Mouse (Mus musculus) erythroid progenitor cell, adult 5-6 weeks (primary cell): ENCODE results near the gene Wdr54. TPM values are rescaled to one million over a fixed set of nuclear protein-coding genes. Genes with fewer than 3 reads are reported as not detected.
A peak's percentile ranks its signal among the peaks of the same experiment; 100 is the strongest.

ENCODE experiments used
- ATAC-seq: replicated peaks from 2 replicates; pipeline ENCODE4 v1.8.0; 2016; ENCODE audit warnings: moderate number of reproducible peaks, mild to moderate bottlenecking, moderate TSS enrichment, inconsistent platforms; ENCODE audit not compliant: poor library complexity, low FRiP score, severe bottlenecking
- total RNA-seq, 2 experiments: library from RNA; stranded (forward) in 1 of 2; stranded (reverse) in 1 of 2; fragments of 150-400 nt in 1 of 2; fragments of 186-747, 209-891 nt in 1 of 2; gene quantifications; 2 replicates each; pipeline versions ENCODE4 v1.2.3 to v1.2.4; 2015 to 2017; ENCODE audit warnings: low replicate concordance in 2 of 2

Wdr54 gene
- total RNA-seq, 2 experiments from 2014 or later, result not detected

DNA sequence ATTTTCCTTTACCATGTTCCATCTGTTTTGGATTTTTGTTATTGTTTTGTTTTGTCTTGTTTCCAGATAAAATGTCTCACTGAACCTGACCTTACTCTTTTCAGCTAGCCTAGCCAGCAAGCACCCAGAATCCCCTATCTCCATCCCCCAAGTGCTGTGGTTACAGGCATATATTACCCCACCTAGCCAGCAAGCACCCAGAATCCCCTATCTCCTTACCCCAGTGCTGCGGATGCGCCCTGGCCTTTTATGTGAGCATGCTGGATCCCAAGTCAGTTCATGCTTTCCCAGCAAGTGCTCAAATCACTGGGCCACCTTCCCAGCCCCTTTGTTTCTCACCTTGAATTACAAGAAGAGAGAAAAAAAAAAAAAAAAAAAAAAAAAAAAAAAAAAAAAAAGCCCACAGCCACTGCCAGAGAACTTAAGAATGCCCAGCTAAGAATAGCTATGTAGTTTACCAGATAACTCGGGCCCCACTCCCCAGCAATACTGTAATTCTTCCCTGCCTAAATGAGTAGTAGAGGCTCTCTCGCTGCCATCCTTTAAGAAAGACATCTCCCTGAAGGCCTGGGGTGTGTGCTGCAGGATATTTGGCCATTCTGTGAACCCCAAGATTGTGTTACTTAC is 44.6 kb downstream of the Wdr54 start:
- ATAC-seq, result no peak

DNA sequence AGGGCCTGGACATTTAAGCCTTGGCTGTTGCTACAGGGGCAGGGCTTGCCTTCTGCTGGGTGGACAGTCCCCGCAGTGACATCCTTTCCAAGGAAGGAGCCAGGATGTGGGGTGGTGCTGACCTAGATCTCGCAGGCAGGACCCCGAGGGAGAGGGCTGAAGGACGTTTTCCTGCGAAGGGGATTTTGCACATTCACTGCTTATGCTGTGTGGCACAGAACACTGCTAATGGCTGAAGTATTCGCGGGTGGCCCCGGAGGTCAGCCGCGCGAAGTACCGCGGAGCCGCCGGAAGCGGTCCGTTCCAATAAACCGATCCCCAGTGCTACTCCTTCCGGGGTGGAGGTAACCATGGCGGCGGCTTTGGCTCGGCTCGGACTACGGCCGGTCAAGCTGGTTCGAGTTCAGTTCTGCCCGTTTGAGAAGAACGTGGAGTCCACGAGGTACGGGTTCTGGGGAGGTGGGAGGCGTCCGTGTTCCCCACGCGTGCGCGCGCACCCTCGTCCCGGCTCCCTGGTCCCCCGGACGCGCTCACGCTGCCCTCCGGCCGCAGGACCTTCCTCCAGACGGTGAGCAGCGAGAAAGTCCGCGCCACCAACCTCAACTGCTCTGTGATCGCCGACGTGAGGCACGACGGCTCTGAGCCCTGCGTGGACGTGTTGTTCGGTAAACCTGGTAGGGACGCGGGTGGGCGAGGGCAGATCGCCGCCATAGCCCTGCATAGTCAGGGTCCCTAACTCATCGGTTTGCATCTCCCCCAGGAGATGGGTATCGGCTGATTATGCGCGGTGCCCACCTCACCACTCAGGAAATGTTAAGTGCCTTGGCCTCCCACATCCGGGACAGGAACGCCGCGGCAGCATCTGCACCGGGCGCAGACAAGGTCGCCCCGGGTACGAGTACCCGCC is 47.2 kb downstream of the Wdr54 start, which contains the start of gene Mrpl53:
Gene Mrpl53, plus strand, starts transcription at position 279 of the 907 bp plus-strand sequence.
- peak; percentile 76 for ATAC-seq

DNA sequence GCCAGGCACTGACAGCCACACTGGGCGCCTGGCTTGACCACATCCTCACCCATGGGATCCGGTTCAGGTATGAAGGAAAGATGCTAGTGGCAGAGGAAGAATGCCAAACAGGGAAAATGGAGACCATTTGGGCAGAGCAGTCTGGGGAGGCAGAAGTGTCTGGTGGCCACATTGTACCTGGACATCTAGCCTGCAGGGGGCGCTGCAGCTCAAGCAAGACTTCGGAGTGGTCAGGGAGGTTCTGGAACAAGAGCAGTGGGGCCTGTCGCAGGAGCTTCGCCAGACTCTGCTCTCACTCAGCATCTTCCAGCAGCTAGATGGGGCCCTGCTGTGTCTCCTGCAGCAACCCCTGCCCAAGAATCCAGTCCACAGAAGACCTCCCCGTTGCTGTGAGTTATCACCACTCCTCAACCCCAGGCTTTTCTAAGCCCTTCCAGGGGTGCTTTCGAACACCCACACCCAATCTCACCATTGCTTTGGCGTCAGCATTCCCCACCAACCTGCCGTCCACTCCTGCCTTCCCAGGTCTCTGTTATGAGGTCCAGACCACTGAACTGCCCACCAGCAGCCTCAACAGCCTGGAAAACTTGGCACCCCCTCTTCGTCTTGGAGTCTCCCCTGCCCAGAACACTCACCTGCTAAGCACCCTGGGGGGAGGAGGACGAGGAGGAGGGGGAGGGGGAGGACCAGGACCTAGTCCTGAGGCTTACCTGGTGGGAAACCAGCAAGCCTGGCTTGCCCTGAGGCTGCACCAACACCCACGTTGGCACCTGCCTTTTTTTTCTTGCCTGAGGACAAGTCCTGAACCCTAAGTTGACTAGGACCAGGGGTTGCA is 48.4 kb downstream of the Wdr54 start:
- ATAC-seq, result peak; percentile 74

DNA sequence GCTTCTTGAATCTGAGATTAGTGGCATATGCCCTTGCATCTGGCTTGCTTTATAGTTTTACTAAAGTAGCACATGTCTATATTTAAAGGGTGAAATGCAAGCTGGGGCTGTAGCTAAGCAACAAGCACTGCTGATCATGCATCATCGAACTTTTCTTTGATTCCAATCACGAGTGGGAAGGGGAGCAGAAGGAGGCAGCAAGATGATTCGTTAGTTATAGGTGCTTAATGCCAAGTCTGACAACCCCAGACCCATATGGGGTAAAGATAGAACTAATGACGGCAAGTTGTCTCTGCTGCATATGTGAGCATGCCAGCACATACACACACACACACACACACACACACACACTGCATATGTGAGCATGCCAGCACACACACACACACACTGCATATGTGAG is 52.0 kb downstream of the Wdr54 start:
- ATAC-seq, result no peak

DNA sequence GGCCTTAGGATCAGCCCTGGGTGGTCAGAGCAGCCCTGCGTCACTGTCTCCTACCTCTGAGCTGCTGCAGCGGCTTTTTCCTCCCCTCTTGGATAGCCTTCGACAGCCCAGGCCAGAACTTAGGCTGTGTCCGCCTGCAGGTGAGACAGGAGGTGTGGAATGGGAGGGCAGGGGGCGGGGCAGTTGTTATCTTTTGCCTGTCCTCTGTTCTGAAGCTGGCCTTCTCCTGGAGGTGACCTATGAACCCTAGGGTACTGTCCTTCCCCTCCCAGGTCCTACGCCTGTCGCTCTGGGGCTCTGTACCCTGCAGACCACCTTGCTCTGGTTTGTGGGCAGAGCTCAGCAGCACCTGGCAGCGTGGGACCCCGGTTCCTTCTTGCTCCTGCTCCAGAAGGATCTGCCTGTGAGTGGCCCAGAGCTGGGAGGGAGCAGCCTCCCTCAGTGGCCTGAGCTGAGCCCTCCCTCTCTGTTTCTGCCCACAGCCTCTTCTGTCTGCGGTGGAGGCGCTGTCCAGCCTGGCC is 53.0 kb downstream of the Wdr54 start:
- no peak for ATAC-seq

DNA sequence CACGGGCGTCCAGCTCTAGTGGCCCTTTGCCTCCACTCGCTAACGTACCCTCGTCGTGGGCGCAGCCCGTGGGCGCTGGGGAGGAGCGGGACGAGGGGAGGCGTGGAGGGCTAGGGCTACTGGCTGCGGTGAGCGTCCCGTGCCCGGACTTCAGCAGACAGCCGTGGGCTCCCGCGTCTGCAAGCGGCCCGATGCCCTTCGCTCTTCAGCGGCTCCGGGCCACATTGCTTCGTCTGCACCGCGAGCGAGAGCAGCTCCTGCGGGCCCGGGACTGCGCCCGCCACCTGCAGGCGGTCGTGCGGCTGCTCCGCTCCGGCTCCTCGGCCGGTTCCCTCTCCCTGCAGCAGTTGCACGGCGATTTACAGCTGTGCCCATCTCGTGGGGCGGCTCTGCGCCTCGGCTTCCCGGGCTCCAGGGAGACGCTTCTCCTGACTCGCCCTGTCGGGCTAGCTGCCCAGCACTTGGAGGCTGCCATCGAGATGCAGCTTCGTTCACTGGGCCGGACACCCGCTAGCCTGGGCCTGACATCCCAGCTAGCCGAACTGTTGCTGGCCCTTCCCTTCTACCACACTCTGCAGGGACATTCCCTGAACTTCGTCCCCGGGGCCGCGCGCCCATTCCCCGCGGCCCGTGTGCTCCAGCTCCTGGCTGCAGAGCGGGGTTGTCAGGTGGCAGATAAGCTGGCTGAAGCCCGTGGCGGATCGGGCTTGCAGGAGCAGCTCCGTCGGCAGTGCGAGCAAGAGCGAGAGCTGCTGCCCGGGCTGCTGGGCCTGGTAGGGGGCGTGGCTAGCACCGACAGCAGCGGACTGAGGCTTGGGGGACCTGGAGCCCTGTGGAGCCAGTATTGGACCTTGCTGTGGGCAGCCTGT is 54.3 kb downstream of the Wdr54 start:
- ATAC-seq, result peak; percentile 82

DNA sequence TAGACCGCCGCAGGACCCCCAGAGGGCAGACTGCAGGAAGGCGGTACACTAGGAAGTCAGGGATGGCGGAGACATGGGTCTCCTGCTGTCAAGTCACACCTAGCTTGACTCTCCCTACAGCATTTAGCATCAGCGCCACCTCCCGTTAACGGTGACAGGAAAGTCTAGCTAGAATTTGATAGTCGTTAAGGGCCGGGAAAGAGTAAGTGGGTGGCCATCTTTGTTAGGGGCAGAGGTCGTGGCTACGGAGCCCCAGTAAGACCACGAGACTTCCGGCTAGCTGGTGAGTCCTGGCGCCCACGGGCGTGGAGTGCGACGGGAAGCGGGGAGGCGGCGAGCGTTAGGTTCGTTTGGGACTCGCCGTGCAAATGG is 54.9 kb downstream of the Wdr54 start, which contains the start of the genes Ccdc142 and Gm42688:
Gene Ccdc142, plus strand, starts transcription at position 286 of the 372 bp plus-strand sequence.
Gene Gm42688, plus strand, starts transcription at position 302 of the 372 bp plus-strand sequence.
- ATAC-seq, result peak; percentile 87

Other genes starting within 250 kb of the Wdr54 start
- gene Sema4f, start 216.6 kb downstream of the Wdr54 start, total RNA-seq (2015; ENCODE audit: low replicate concordance), result not detected in 2 replicates
- 0.39 TPM in 1 of 2 replicates, not detected in the other for gene Sema4f, start 216.6 kb downstream of the Wdr54 start, total RNA-seq (2017; ENCODE audit: low replicate concordance)
- 4.6 and 12.6 TPM in 2 replicates for gene M1ap, start 209.5 kb downstream of the Wdr54 start, total RNA-seq (2015; ENCODE audit: low replicate concordance)
- gene M1ap, start 209.5 kb downstream of the Wdr54 start, total RNA-seq (2017; ENCODE audit: low replicate concordance), result 2.6 and 19.8 TPM in 2 replicates
- gene Dok1, start 122.9 kb downstream of the Wdr54 start, total RNA-seq (2015; ENCODE audit: low replicate concordance), result 20.5 and 27.4 TPM in 2 replicates
- 26.9 and 34.7 TPM in 2 replicates for gene Dok1, start 122.9 kb downstream of the Wdr54 start, total RNA-seq (2017; ENCODE audit: low replicate concordance)
- 0.84 and 3.6 TPM in 2 replicates for gene Loxl3, start 122.2 kb downstream of the Wdr54 start, total RNA-seq (2015; ENCODE audit: low replicate concordance)
- 0.38 and 3.2 TPM in 2 replicates for gene Loxl3, start 122.2 kb downstream of the Wdr54 start, total RNA-seq (2017; ENCODE audit: low replicate concordance)
- 275 and 371 TPM in 2 replicates for gene Aup1, start 101.9 kb downstream of the Wdr54 start, total RNA-seq (2015; ENCODE audit: low replicate concordance)
- gene Aup1, start 101.9 kb downstream of the Wdr54 start, total RNA-seq (2017; ENCODE audit: low replicate concordance), result 190 and 242 TPM in 2 replicates
- 114 and 126 TPM in 2 replicates for gene Htra2, start 101.1 kb downstream of the Wdr54 start, total RNA-seq (2015; ENCODE audit: low replicate concordance)
- 65.7 and 87.8 TPM in 2 replicates for gene Htra2, start 101.1 kb downstream of the Wdr54 start, total RNA-seq (2017; ENCODE audit: low replicate concordance)
- 2.5 and 6.8 TPM in 2 replicates for gene Dqx1, start 98.6 kb downstream of the Wdr54 start, total RNA-seq (2015; ENCODE audit: low replicate concordance)
- gene Dqx1, start 98.6 kb downstream of the Wdr54 start, total RNA-seq (2017; ENCODE audit: low replicate concordance), result 3.7 and 3.9 TPM in 2 replicates
- not detected in 2 replicates for gene Tlx2, start 86.1 kb downstream of the Wdr54 start, total RNA-seq (2015; ENCODE audit: low replicate concordance)
- gene Tlx2, start 86.1 kb downstream of the Wdr54 start, total RNA-seq (2017; ENCODE audit: low replicate concordance), result not detected in 2 replicates
- gene Pcgf1, start 78.5 kb downstream of the Wdr54 start, total RNA-seq (2015; ENCODE audit: low replicate concordance), result 49.5 and 81.1 TPM in 2 replicates
- 7.6 and 21.1 TPM in 2 replicates for gene Pcgf1, start 78.5 kb downstream of the Wdr54 start, total RNA-seq (2017; ENCODE audit: low replicate concordance)
- not detected in 2 replicates for gene Lbx2, start 70.0 kb downstream of the Wdr54 start, total RNA-seq (2015; ENCODE audit: low replicate concordance)
- not detected in 2 replicates for gene Lbx2, start 70.0 kb downstream of the Wdr54 start, total RNA-seq (2017; ENCODE audit: low replicate concordance)
- 1.1 TPM in 1 of 2 replicates, not detected in the other for gene Ccdc142, start 54.8 kb downstream of the Wdr54 start, total RNA-seq (2015; ENCODE audit: low replicate concordance)
- gene Ccdc142, start 54.8 kb downstream of the Wdr54 start, total RNA-seq (2017; ENCODE audit: low replicate concordance), result 3.7 TPM in 1 of 2 replicates, not detected in the other
- 2.9 TPM in 1 of 2 replicates, not detected in the other for gene Gm42688, start 54.8 kb downstream of the Wdr54 start, total RNA-seq (2015; ENCODE audit: low replicate concordance)
- gene Gm42688, start 54.8 kb downstream of the Wdr54 start, total RNA-seq (2017; ENCODE audit: low replicate concordance), result 1.1 and 3.5 TPM in 2 replicates
- 49.5 and 61.6 TPM in 2 replicates for gene Mrpl53, start 47.4 kb downstream of the Wdr54 start, total RNA-seq (2015; ENCODE audit: low replicate concordance)
- 36.2 and 38.0 TPM in 2 replicates for gene Mrpl53, start 47.4 kb downstream of the Wdr54 start, total RNA-seq (2017; ENCODE audit: low replicate concordance)
- 4.6 and 14.4 TPM in 2 replicates for gene Mogs, start 40.9 kb downstream of the Wdr54 start, total RNA-seq (2015; ENCODE audit: low replicate concordance)
- 13.1 and 17.1 TPM in 2 replicates for gene Mogs, start 40.9 kb downstream of the Wdr54 start, total RNA-seq (2017; ENCODE audit: low replicate concordance)
- gene Wbp1, start 34.8 kb downstream of the Wdr54 start, total RNA-seq (2015; ENCODE audit: low replicate concordance), result 42.3 and 48.7 TPM in 2 replicates
- 77.9 and 83.6 TPM in 2 replicates for gene Wbp1, start 34.8 kb downstream of the Wdr54 start, total RNA-seq (2017; ENCODE audit: low replicate concordance)
- gene Ino80b, start 31.0 kb downstream of the Wdr54 start, total RNA-seq (2015; ENCODE audit: low replicate concordance), result 5.8 and 7.5 TPM in 2 replicates
- 7.4 and 24.1 TPM in 2 replicates for gene Ino80b, start 31.0 kb downstream of the Wdr54 start, total RNA-seq (2017; ENCODE audit: low replicate concordance)
- not detected in 2 replicates for gene Rtkn, start 20.9 kb downstream of the Wdr54 start, total RNA-seq (2015; ENCODE audit: low replicate concordance)
- 0.30 TPM in 1 of 2 replicates, not detected in the other for gene Rtkn, start 20.9 kb downstream of the Wdr54 start, total RNA-seq (2017; ENCODE audit: low replicate concordance)
- not detected in 2 replicates for gene 1700003E16Rik, start within 50 bp of the Wdr54 start, total RNA-seq (2015; ENCODE audit: low replicate concordance)
- gene 1700003E16Rik, start within 50 bp of the Wdr54 start, total RNA-seq (2017; ENCODE audit: low replicate concordance), result not detected in 2 replicates
- gene Dctn1, start 9.5 kb upstream of the Wdr54 start, total RNA-seq (2015; ENCODE audit: low replicate concordance), result 27.7 and 33.5 TPM in 2 replicates
- gene Dctn1, start 9.5 kb upstream of the Wdr54 start, total RNA-seq (2017; ENCODE audit: low replicate concordance), result 74.6 and 104 TPM in 2 replicates
- not detected in 2 replicates for gene Slc4a5, start 63.4 kb upstream of the Wdr54 start, total RNA-seq (2015; ENCODE audit: low replicate concordance)
- 0.39 TPM in 1 of 2 replicates, not detected in the other for gene Slc4a5, start 63.4 kb upstream of the Wdr54 start, total RNA-seq (2017; ENCODE audit: low replicate concordance)
- gene Mthfd2, start 169.5 kb upstream of the Wdr54 start, total RNA-seq (2015; ENCODE audit: low replicate concordance), result 34.8 and 56.6 TPM in 2 replicates
- 37.2 and 37.9 TPM in 2 replicates for gene Mthfd2, start 169.5 kb upstream of the Wdr54 start, total RNA-seq (2017; ENCODE audit: low replicate concordance)
- gene Mob1a, start 169.6 kb upstream of the Wdr54 start, total RNA-seq (2015; ENCODE audit: low replicate concordance), result 94.3 and 94.8 TPM in 2 replicates
- 88.7 and 102 TPM in 2 replicates for gene Mob1a, start 169.6 kb upstream of the Wdr54 start, total RNA-seq (2017; ENCODE audit: low replicate concordance)
- gene Bola3, start 192.8 kb upstream of the Wdr54 start, total RNA-seq (2015; ENCODE audit: low replicate concordance), result 187 and 245 TPM in 2 replicates
- gene Bola3, start 192.8 kb upstream of the Wdr54 start, total RNA-seq (2017; ENCODE audit: low replicate concordance), result 109 and 149 TPM in 2 replicates